ENCODE assay signal across 26 mouse cellular contexts in the genomic region with DNA sequence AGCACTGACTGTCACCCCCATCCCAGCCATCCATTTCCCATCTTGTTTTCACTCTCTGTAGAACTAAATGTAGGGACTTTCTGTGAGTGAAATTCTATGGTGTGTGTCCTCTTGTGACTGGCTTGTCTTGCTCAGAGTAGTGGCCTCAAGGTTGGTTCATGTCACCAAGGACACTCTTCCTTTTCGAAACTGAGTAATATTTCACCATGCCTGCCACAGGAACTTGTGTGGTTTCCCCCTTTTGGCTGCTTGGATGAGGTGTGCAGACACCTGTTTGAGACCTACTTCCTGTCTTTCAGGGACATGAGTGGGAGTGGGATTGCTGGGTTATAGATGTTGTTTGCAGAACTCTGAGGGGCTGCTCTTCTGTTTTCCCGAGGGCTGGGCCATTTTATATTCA. TPM values are rescaled to one million over a fixed set of nuclear protein-coding genes. Genes with fewer than 3 reads are reported as not detected.
A peak's percentile ranks its signal among the peaks of the same experiment; 100 is the strongest.
DNase-seq lines count a peak whose midpoint lies in the region; ATAC-seq and TF ChIP-seq lines count a peak whose summit lies in the region.
"Had no signal": no experiment of that assay in that cellular context is flagged by ENCODE, and none has a peak within 500 bp of the region (broad histone marks: within the 10 kb centered on the region; RNA-seq: fewer than 3 reads in every experiment).

No protein-coding gene starts in this region.

- ATAC-seq in liver, postnatal 0 days: peak; percentile 15; the same call in 1 of the 2 replicates
- peak; percentile 67 for ATAC-seq in granulocyte monocyte progenitor cell, adult 5-6 weeks (replicated peaks; ENCODE audit: poor library complexity, severe bottlenecking)
- peak; percentile 60 for ATAC-seq in megakaryocyte progenitor cell, adult 5-6 weeks (replicated peaks; ENCODE audit: poor library complexity)
- ATAC-seq: forebrain, embryonic 14.5 days; forebrain, postnatal 0 days; hindbrain, postnatal 0 days had no signal

- no peak for TF ChIP-seq EP300 in liver, postnatal 0 days (IDR thresholded peaks at IDR 0.05; ENCODE audit: low read depth)

- no peak overlapping the region for H3K4me3 ChIP-seq in liver, postnatal 0 days (ENCODE audit: low read depth, low read length)
- no peak overlapping the region for H3K4me3 ChIP-seq in gastrocnemius, adult 2 months
- H3K4me3 ChIP-seq: embryonic facial prominence, embryonic 12.5 days; embryonic facial prominence, embryonic 15.5 days; heart, adult 2 months; heart, embryonic 10.5 days; heart, embryonic 13.5 days had no signal

- H3K9ac ChIP-seq in liver, postnatal 0 days (replicated peaks): no peak overlapping the region
- H3K9ac ChIP-seq: embryonic facial prominence, embryonic 12.5 days; embryonic facial prominence, embryonic 15.5 days; forebrain, postnatal 0 days; heart, embryonic 13.5 days; hindbrain, embryonic 14.5 days had no signal

- intact Hi-C loops in gastrocnemius, adult 2 months (cut with DNase I): no loop called here

- DNase-seq in liver, postnatal 0 days: no peak
- no peak for DNase-seq in liver
- DNase-seq in urinary bladder, postnatal 4 days (ENCODE audit: low spot score in 2 of 2): no peak
- DNase-seq in gastrocnemius, adult 2 months: no peak
- DNase-seq: adrenal gland, adult 2 months; adrenal gland, postnatal 25 days; B cell, adult 2 months; cerebellum, adult 18-20 months; cerebellum, adult 9-10 months; cerebellum, postnatal 14 days; forebrain, postnatal 0 days; gastrocnemius, postnatal 25 days; heart, adult 2 months; heart, postnatal 14 days; heart, postnatal 4 days had no signal

- H3K27ac ChIP-seq in liver, postnatal 0 days (ENCODE audit: low read depth): peak overlapping the region; percentile 39; the same call in 1 of the 2 replicates
- no peak overlapping the region for H3K27ac ChIP-seq in gastrocnemius, adult 2 months
- H3K27ac ChIP-seq: embryonic facial prominence, embryonic 12.5 days; embryonic facial prominence, embryonic 15.5 days; heart, adult 2 months; heart, embryonic 10.5 days; heart, embryonic 13.5 days; hindbrain, embryonic 14.5 days; hindbrain, postnatal 0 days had no signal

- H3K4me2 ChIP-seq in liver, postnatal 0 days (ENCODE audit: low read depth, low read length): no peak overlapping the region
- H3K4me2 ChIP-seq: embryonic facial prominence, embryonic 12.5 days; embryonic facial prominence, embryonic 15.5 days; heart, embryonic 13.5 days; hindbrain, embryonic 14.5 days had no signal

- no peak for TF ChIP-seq CTCF in liver, postnatal 0 days (IDR thresholded peaks at IDR 0.05; ENCODE audit: low read depth)
- no peak for TF ChIP-seq CTCF in gastrocnemius, adult 2 months (IDR thresholded peaks at IDR 0.05)

- H3K9me3 ChIP-seq in liver, postnatal 0 days (ENCODE audit: low read length): no peaks in the 10 kb centered on the region
- H3K9me3 ChIP-seq: embryonic facial prominence, embryonic 12.5 days; embryonic facial prominence, embryonic 15.5 days; heart, embryonic 10.5 days; heart, embryonic 13.5 days had no signal

- no peaks in the 10 kb centered on the region for H3K36me3 ChIP-seq in liver, postnatal 0 days (replicated peaks; ENCODE audit: insufficient read depth, low read length)
- H3K36me3 ChIP-seq: embryonic facial prominence, embryonic 12.5 days; embryonic facial prominence, embryonic 15.5 days; heart, embryonic 10.5 days; heart, embryonic 13.5 days had no signal

- H3K4me1 ChIP-seq in liver, postnatal 0 days (ENCODE audit: insufficient read depth): no peaks in the 10 kb centered on the region
- H3K4me1 ChIP-seq: embryonic facial prominence, embryonic 12.5 days; embryonic facial prominence, embryonic 15.5 days; heart, embryonic 10.5 days; heart, embryonic 13.5 days had no signal

- H3K27me3 ChIP-seq in liver, postnatal 0 days (ENCODE audit: insufficient read depth, low read length): no peaks in the 10 kb centered on the region
- H3K27me3 ChIP-seq: embryonic facial prominence, embryonic 12.5 days; embryonic facial prominence, embryonic 15.5 days had no signal

- 34% methylated on average over 2 of the region's 2 CpGs for WGBS in liver, postnatal 0 days (ENCODE audit: insufficient replicate concordance)

RNA-seq across cellular contexts. Expression of a gene that starts 20.8 kb away (rescaled TPM):
- polyA plus RNA-seq in liver, postnatal 0 days (2015; fragmentation: Nextera tagmentation; extraction: Ambion mirVana): not detected in 2 replicates
- not detected in 2 replicates for total RNA-seq in granulocyte monocyte progenitor cell, adult 5-6 weeks (2014; fragmentation: Nextera tagmentation)
- not detected in 2 replicates for total RNA-seq in granulocyte monocyte progenitor cell, adult 5-6 weeks (2017)
- total RNA-seq in megakaryocyte progenitor cell, adult 5-6 weeks (2015): not detected in 2 replicates
- total RNA-seq in megakaryocyte progenitor cell, adult 5-6 weeks (2017): not detected in 2 replicates
- total RNA-seq in gastrocnemius, adult 2 months (2021): under 1 TPM in 1 of 2 experiments, not detected in 1; 0.33 TPM
- total RNA-seq: heart, adult 2 months; heart, postnatal 14 days; MEL had no signal

RNA-seq across cellular contexts. Expression of a gene that starts 59.0 kb away (rescaled TPM):
- polyA plus RNA-seq in liver, postnatal 0 days (2015; fragmentation: Nextera tagmentation; extraction: Ambion mirVana): 0.21 and 0.23 TPM in 2 replicates
- 2.0 TPM in 2 replicates for total RNA-seq in granulocyte monocyte progenitor cell, adult 5-6 weeks (2014; fragmentation: Nextera tagmentation)
- 0.34 and 0.82 TPM in 2 replicates for total RNA-seq in granulocyte monocyte progenitor cell, adult 5-6 weeks (2017)
- 0.67 and 1.0 TPM in 2 replicates for total RNA-seq in megakaryocyte progenitor cell, adult 5-6 weeks (2015)
- 0.68 TPM in 1 of 2 replicates, not detected in the other for total RNA-seq in megakaryocyte progenitor cell, adult 5-6 weeks (2017)
- not detected for total RNA-seq in gastrocnemius, adult 2 months (2021)
- total RNA-seq: forebrain, postnatal 0 days; gastrocnemius, adult 8-10 months; gastrocnemius, postnatal 25 days; heart, adult 2 months; heart, postnatal 4 days; MEL had no signal

Comparison
In these comparisons a context has a peak if more than half of its experiments do, and no peak if none do; other contexts are left out.
1. ATAC-seq: peak in every context shown above with its lines; median percentile 67 in granulocyte monocyte progenitor cell, adult 5-6 weeks; 60 in megakaryocyte progenitor cell, adult 5-6 weeks; 15 in liver, postnatal 0 days.